Mouse (Mus musculus) MEL (cell line): ENCODE results near the gene Sbsn. TPM values are rescaled to one million over a fixed set of nuclear protein-coding genes. Genes with fewer than 3 reads are reported as not detected.
A peak's percentile ranks its signal among the peaks of the same experiment; 100 is the strongest.

Source experiments
- DNase-seq: peaks from one replicate; pipeline ENCODE4 v3.0.0; 2011; ENCODE audit warnings: low read depth, low spot score
- H3K27ac ChIP-seq: 2 replicates; pipeline ENCODE4 v1.5.1; 2012; ENCODE audit warnings: low read depth, mild to moderate bottlenecking, control low read depth, low read length, moderate library complexity; ENCODE audit not compliant: control insufficient read depth
- H3K27me3 ChIP-seq, 2 experiments: fragments of 150-350 bp in 1 of 2; sonication (generic) in 1 of 2; 2 replicates each; pipeline ENCODE4 v1.6.1; 2012; ENCODE audit warnings: low read length in 2 of 2, mild to moderate bottlenecking in 2 of 2, improper control_type of control experiment in 1 of 2, moderate library complexity in 1 of 2; ENCODE audit not compliant: insufficient read depth in 2 of 2, control insufficient read depth in 1 of 2
- H3K36me3 ChIP-seq, 2 experiments: 2 replicates each; pipeline ENCODE4 v1.6.1; 2012 to 2014; ENCODE audit warnings: low read length in 2 of 2, improper control_type of control experiment in 1 of 2, inconsistent platforms in 1 of 2, mild to moderate bottlenecking in 1 of 2; ENCODE audit not compliant: insufficient read depth in 2 of 2, control insufficient read depth in 1 of 2
- H3K4me1 ChIP-seq, 2 experiments: fragments of 150-350 bp in 1 of 2; sonication (generic) in 1 of 2; 2 replicates each; pipeline ENCODE4 v1.6.1; 2012; ENCODE audit warnings: low read length in 2 of 2, improper control_type of control experiment in 1 of 2, mild to moderate bottlenecking in 1 of 2; ENCODE audit not compliant: insufficient read depth in 2 of 2, control insufficient read depth in 1 of 2
- H3K4me3 ChIP-seq, 2 experiments: fragments of 150-350 bp in 1 of 2; sonication (generic) in 1 of 2; 2 replicates each; pipeline ENCODE4 v1.5.1; 2012; ENCODE audit warnings: low read depth in 2 of 2, low read length in 2 of 2, mild to moderate bottlenecking in 2 of 2, moderate library complexity in 2 of 2, control low read depth in 1 of 2, improper control_type of control experiment in 1 of 2; ENCODE audit not compliant: control insufficient read depth in 1 of 2, insufficient read depth in 1 of 2
- H3K79me2 ChIP-seq: 2 replicates; pipeline ENCODE4 v1.6.1; 2012; ENCODE audit warnings: mild to moderate bottlenecking, low read length, moderate library complexity; ENCODE audit not compliant: control insufficient read depth, poor library complexity, insufficient read depth
- H3K9ac ChIP-seq: 2 replicates; pipeline ENCODE4 v1.6.1; 2012; ENCODE audit warnings: low read depth, mild to moderate bottlenecking, control low read depth, low read length, moderate library complexity; ENCODE audit not compliant: control insufficient read depth, poor library complexity, severe bottlenecking
- H3K9me3 ChIP-seq: fragments of 150-350 bp; sonication (generic); replicated peaks from 2 replicates; pipeline ENCODE4 v1.6.1; 2012; ENCODE audit warnings: mild to moderate bottlenecking, low read length, improper control_type of control experiment, moderate library complexity; ENCODE audit not compliant: insufficient read depth
- CTCF ChIP-seq, 3 experiments: IDR thresholded peaks in 2 of 3; conservative IDR thresholded peaks in 1 of 3; 2 replicates each; pipeline ENCODE4 v1.5.1; 2011 to 2012; ENCODE audit warnings: low read length in 3 of 3, low read depth in 2 of 3, mild to moderate bottlenecking in 2 of 3, improper control_type of control experiment in 1 of 3, inconsistent platforms in 1 of 3, mixed read lengths in 1 of 3, moderate library complexity in 1 of 3; ENCODE audit not compliant: control insufficient read depth in 1 of 3, insufficient read depth in 1 of 3, poor library complexity in 1 of 3, severe bottlenecking in 1 of 3
- E2F4 ChIP-seq: IDR thresholded peaks from 2 replicates; pipeline ENCODE4 v1.6.1; 2011; ENCODE audit warnings: low read depth, low read length, improper control_type of control experiment, borderline replicate concordance
- EP300 ChIP-seq, 2 experiments: IDR thresholded peaks; 2 replicates each; pipeline ENCODE4 v1.6.1; 2011; ENCODE audit warnings: improper control_type of control experiment in 2 of 2, low read length in 2 of 2, low read depth in 1 of 2, mild to moderate bottlenecking in 1 of 2
- GABPA ChIP-seq: IDR thresholded peaks from 2 replicates; pipeline ENCODE4 v1.6.1; 2012; ENCODE audit warnings: low read depth, mild to moderate bottlenecking, inconsistent platforms, low read length, improper control_type of control experiment, moderate library complexity
- JUND ChIP-seq: IDR thresholded peaks from 2 replicates; pipeline ENCODE4 v1.6.1; 2011; ENCODE audit warnings: low read depth, mild to moderate bottlenecking, improper control_type of control experiment, low read length
- KAT2A ChIP-seq: conservative IDR thresholded peaks from 2 replicates; pipeline ENCODE4 v1.6.1; 2012; ENCODE audit warnings: low read depth, low read length, improper control_type of control experiment, inconsistent platforms
- MAX ChIP-seq: IDR thresholded peaks from 2 replicates; pipeline ENCODE4 v1.6.1; 2011; ENCODE audit warnings: low read length, improper control_type of control experiment
- MAZ ChIP-seq: IDR thresholded peaks from 2 replicates; pipeline ENCODE4 v1.6.1; 2012; ENCODE audit warnings: low read depth, mild to moderate bottlenecking, inconsistent platforms, low read length, improper control_type of control experiment
- MEF2A ChIP-seq: IDR thresholded peaks from 2 replicates; pipeline ENCODE4 v1.6.1; 2014; ENCODE audit warnings: low read depth, mild to moderate bottlenecking, inconsistent platforms, low read length, improper control_type of control experiment; ENCODE audit not compliant: poor library complexity, insufficient replicate concordance, severe bottlenecking; ENCODE audit errors: extremely low read depth
- MYB ChIP-seq: IDR thresholded peaks from 2 replicates; pipeline ENCODE4 v1.6.1; 2011; ENCODE audit warnings: mild to moderate bottlenecking, low read depth, low read length, improper control_type of control experiment
- POLR2AphosphoS2 ChIP-seq: IDR thresholded peaks from 2 replicates; pipeline ENCODE4 v1.6.1; 2011; ENCODE audit warnings: low read length, improper control_type of control experiment
- POLR2AphosphoS5 ChIP-seq: IDR thresholded peaks from 2 replicates; pipeline ENCODE4 v1.6.1; 2012; ENCODE audit warnings: low read depth, borderline replicate concordance, mild to moderate bottlenecking, inconsistent platforms, low read length, moderate library complexity, mixed read lengths
- RAD21 ChIP-seq: IDR thresholded peaks from 2 replicates; pipeline ENCODE4 v1.6.1; 2011; ENCODE audit warnings: mild to moderate bottlenecking, low read depth, low read length, improper control_type of control experiment
- SIN3A ChIP-seq: IDR thresholded peaks from 2 replicates; pipeline ENCODE4 v1.6.1; 2012; ENCODE audit warnings: low read length, improper control_type of control experiment, inconsistent platforms
- SMC3 ChIP-seq: IDR thresholded peaks from 2 replicates; pipeline ENCODE4 v1.6.1; 2011; ENCODE audit warnings: low read depth, low read length, improper control_type of control experiment
- TAL1 ChIP-seq: IDR thresholded peaks from 2 replicates; pipeline ENCODE4 v1.6.1; 2012; ENCODE audit warnings: mild to moderate bottlenecking, inconsistent platforms, low read length, moderate library complexity, mixed read lengths
- UBTF ChIP-seq: IDR thresholded peaks from 2 replicates; pipeline ENCODE4 v1.6.1; 2012; ENCODE audit warnings: low read depth, mild to moderate bottlenecking, inconsistent platforms, low read length, improper control_type of control experiment, moderate library complexity, borderline replicate concordance; ENCODE audit not compliant: insufficient read depth
- USF1 ChIP-seq: IDR thresholded peaks from 2 replicates; pipeline ENCODE4 v1.6.1; 2014; ENCODE audit warnings: low read depth, mild to moderate bottlenecking, inconsistent platforms, low read length, improper control_type of control experiment, moderate library complexity
- USF2 ChIP-seq, 2 experiments: IDR thresholded peaks; 2 replicates each; pipeline ENCODE4 v1.6.1; 2011 to 2012; ENCODE audit warnings: improper control_type of control experiment in 2 of 2, low read length in 2 of 2, borderline replicate concordance in 1 of 2, inconsistent platforms in 1 of 2, low read depth in 1 of 2, mild to moderate bottlenecking in 1 of 2; ENCODE audit not compliant: insufficient read depth in 1 of 2
- ZC3H11A ChIP-seq: IDR thresholded peaks from 2 replicates; pipeline ENCODE4 v1.6.1; 2012; ENCODE audit warnings: low read depth, mild to moderate bottlenecking, inconsistent platforms, low read length, improper control_type of control experiment
- ZKSCAN1 ChIP-seq: IDR thresholded peaks from 2 replicates; pipeline ENCODE4 v1.6.1; 2012; ENCODE audit warnings: low read depth, mild to moderate bottlenecking, inconsistent platforms, low read length, improper control_type of control experiment, moderate library complexity
- ZMIZ1 ChIP-seq: IDR thresholded peaks from 2 replicates; pipeline ENCODE4 v1.6.1; 2012; ENCODE audit warnings: low read depth, mild to moderate bottlenecking, inconsistent platforms, low read length, improper control_type of control experiment, moderate library complexity
- ZNF384 ChIP-seq: IDR thresholded peaks from 2 replicates; pipeline ENCODE4 v1.6.1; 2012; ENCODE audit warnings: low read depth, mild to moderate bottlenecking, inconsistent platforms, low read length, improper control_type of control experiment
- polyA plus RNA-seq, 2 experiments: library from polyadenylated mRNA; stranded (reverse) in 1 of 2; unstranded in 1 of 2; fragments of >175 nt in 1 of 2; fragments of >200 nt in 1 of 2; gene quantifications; 2 replicates each; pipeline versions ENCODE4 v1.2.1 to v1.2.4; 2012; ENCODE audit warnings: low replicate concordance in 2 of 2, low read depth in 1 of 2; ENCODE audit not compliant: insufficient read length in 2 of 2, insufficient read depth in 1 of 2, missing spikeins in 1 of 2
- total RNA-seq: library from RNA; depleted of rRNA; stranded (reverse); fragments of 300-350 nt; gene quantifications from 2 replicates; pipeline ENCODE4 v1.2.3, GENCODE M21; 2012

Gene Sbsn
- total and polyA plus RNA-seq, 3 experiments: 0.17 to 1.2 TPM; not detected in 1

DNA sequence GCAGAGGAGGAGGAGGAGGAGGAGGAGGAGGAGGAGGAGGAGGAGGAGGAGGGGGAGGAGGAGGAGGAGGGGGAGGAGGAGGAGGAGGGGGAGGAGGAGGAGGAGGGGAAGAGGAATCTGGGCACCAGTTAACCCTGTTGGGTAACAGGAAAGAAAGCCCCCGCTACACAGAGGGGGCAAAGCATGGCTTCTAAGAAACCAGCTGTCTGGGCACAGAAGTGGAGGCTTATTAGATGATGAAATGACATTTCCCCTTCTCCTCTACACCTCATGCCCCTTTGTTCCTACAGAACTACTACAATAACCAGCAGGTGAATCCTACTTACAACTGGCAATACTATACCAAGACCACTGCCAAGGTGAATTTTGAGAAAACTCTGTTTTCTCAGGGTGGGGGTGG lies 26.6 kb downstream of the Sbsn start:
- Histone ChIP-seq H3K4me1 (peaks cover 0 to 5% of the 10 kb centered on the region in 2 experiments; a peak in 1 of 4 replicates), H3K36me3 (no peaks in the 10 kb centered on the region), H3K79me2 (no peaks in the 10 kb centered on the region), H3K27ac (no peak overlapping the region), H3K4me3 (no peak overlapping the region)
- no peak for DNase-seq
- no peak for TF ChIP-seq E2F4
- TF ChIP-seq SIN3A: no peak
- no peak for TF ChIP-seq MEF2A
- no peak for TF ChIP-seq JUND
- no peak for TF ChIP-seq UBTF
- no peak for TF ChIP-seq MAZ
- TF ChIP-seq ZKSCAN1: no peak
- TF ChIP-seq MYB: no peak
- TF ChIP-seq USF1: no peak
- TF ChIP-seq USF2 (IDR thresholded peaks at IDR 0.05; ENCODE audit: borderline replicate concordance in 1 of 2, insufficient read depth in 1 of 2, low read depth in 1 of 2, low read length in 2 of 2): no peak
- TF ChIP-seq ZMIZ1: no peak
- no peak for TF ChIP-seq EP300 (IDR thresholded peaks at IDR 0.05; ENCODE audit: low read depth in 1 of 2, low read length in 2 of 2)
- no peak for TF ChIP-seq RAD21
- no peak for TF ChIP-seq POLR2AphosphoS2
- no peak for TF ChIP-seq TAL1
- no peak for TF ChIP-seq KAT2A
- TF ChIP-seq ZC3H11A: no peak
- TF ChIP-seq POLR2AphosphoS5: no peak
- no peak for TF ChIP-seq GABPA
- no peak for TF ChIP-seq MAX
- TF ChIP-seq, all 39 proteins: peak for 0
- Histone ChIP-seq H3K27me3 (no peaks in the 10 kb centered on the region), H3K9me3 (no peaks in the 10 kb centered on the region), H3K9ac (no peak overlapping the region)

GRCm38 (mm10) chr7:30781792-30782191 lies 30.5 kb downstream of the Sbsn start:
- peak; percentile 67 for DNase-seq
- H3K36me3 ChIP-seq: no peaks in the 10 kb centered on the region
- H3K4me3 ChIP-seq: peak overlapping the region; percentile 16 to 25; a peak in 3 of 4 replicates
- no peaks in the 10 kb centered on the region for H3K9me3 ChIP-seq
- H3K79me2 ChIP-seq: no peaks in the 10 kb centered on the region
- peak; percentile 89 for TF ChIP-seq SMC3
- TF ChIP-seq CTCF (IDR thresholded peaks at IDR 0.05 in 2 of 3, conservative IDR thresholded peaks at IDR 0.05 in 1 of 3; ENCODE audit: control insufficient read depth in 1 of 3, insufficient read depth in 1 of 3, low read depth in 2 of 3, low read length in 3 of 3, poor library complexity in 1 of 3, severe bottlenecking in 1 of 3): peak; percentile 72 to 82 (median 77)
- TF ChIP-seq RAD21: peak; percentile 53
- TF ChIP-seq ZNF384: no peak
- TF ChIP-seq ZC3H11A: peak; percentile 46
- peak overlapping the region; percentile 58 for H3K9ac ChIP-seq
- no peak overlapping the region for H3K27ac ChIP-seq
- peaks cover 0 to 5% of the 10 kb centered on the region in 2 experiments; a peak in 1 of 4 replicates for H3K4me1 ChIP-seq
- peaks cover 0 to 5% of the 10 kb centered on the region in 2 experiments; a peak in 3 of 4 replicates for H3K27me3 ChIP-seq
